Mouse (Mus musculus): ENCODE data around the gene Csrnp3.

Csrnp3 gene

GRCm38 (mm10) chr2:65953726-65954340 is 108.3 kb downstream of the Csrnp3 start:
- no peak for DNase-seq (ENCODE audit: low spot score)

- DNase-seq (ENCODE audit: low spot score): no peak
Measured at GRCm38 (mm10) chr2:65955804-65956203, 110.2 kb downstream of the Csrnp3 start.

- no peak for DNase-seq (ENCODE audit: low spot score)
Measured at GRCm38 (mm10) chr2:65956727-65957126, 111.2 kb downstream of the Csrnp3 start.

DNA sequence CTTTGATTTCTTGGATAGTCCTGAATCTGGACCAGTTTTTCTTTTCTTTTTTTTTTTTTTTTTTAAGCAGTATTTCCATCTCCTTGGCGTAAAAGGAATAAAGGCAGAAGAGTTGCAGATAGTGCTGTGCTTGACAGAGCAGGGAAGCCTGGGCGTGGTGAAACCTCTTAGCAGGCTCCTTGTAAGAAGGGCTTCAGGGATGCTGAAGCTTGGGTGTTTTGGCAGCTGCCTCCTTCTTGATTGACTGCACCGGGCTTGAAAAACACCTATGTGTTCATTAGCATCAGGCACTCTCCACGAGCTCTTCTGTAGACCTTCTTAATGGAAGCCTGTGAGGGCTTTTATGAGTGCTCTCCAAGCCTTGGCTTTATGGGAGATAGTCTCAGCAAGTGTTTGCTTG is 117.9 kb downstream of the Csrnp3 start:
- no peak for DNase-seq (ENCODE audit: low spot score)

DNA sequence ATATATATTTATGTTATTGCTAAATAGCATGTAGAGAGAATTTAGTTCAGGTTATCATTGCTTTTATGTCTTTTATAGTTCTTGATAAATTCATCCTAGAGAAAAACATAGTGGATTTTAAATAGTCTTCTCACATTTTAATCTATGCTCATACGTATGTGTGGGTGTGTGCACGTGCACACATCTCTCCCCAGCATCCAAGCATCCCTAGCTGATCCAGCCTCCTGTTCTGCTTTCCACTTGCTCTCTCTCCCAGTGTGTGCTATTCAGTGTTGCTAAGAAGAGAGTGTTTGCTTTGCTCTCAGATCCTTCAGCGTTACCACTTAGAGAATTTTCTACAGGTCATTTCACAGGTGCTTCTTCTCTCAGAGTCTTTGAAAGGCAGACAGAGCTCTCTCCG is 123.2 kb downstream of the Csrnp3 start:
- no peak for DNase-seq (ENCODE audit: low spot score)

DNA sequence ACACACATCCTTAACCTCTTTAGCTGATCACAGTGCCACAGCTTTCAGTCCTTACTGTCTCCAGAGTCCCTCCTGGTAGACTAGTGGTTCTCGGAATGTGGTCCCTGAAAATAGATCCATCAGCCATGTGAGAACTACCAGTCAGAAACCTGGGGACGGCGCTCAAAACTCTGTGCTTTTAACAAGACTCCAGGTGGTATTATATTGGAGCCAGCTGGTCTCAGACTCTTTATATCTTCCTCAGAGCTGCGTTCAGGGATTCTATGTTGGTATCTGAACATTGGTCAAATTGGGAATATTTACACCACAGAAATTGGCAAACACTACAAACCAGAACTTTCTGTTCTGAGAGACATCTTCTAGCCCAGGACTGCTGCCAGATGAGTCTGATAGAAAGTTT is 128.3 kb downstream of the Csrnp3 start:
- DNase-seq (ENCODE audit: low spot score): no peak

DNA sequence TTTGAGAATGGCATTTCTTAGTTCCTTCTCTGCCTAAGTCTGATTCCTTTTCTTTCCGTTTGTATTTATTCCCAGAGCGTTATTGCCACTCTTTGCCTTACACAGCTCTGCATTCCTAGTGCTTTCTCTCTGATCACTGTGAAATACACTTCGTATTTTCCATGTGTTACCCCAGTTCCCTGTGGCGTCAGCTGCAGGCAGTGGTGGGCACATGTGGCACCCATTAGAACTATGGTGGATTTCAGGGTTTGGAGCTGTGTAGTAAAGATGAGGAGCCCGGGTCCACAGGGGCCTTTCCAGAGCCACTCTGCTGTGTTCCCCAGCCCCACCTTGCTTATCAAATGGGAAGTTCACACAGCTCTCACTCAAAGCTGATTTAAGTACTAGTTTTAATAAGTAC is 129.8 kb downstream of the Csrnp3 start:
- DNase-seq (ENCODE audit: low spot score): no peak

- DNase-seq (ENCODE audit: low spot score): no peak
Measured at GRCm38 (mm10) chr2:65979338-65980053, 133.9 kb downstream of the Csrnp3 start.

DNA sequence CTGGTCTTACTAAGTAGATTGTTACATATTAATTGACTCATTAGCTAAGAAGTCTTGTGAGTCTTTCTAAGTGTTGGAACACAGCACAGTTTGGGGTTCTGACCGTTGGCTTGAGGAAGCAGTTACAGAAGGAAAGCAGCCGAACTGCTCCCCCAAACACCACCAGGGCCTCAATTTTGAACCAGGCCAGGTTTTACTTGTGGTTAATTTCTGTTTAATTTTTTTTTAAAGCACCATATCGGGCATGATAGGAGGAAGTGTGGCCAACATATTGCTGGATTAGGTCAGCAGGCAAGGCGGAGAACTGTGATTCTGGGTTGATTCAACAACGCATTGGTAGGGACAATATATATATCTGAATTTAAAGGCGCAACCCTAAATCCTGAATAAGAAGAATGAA is 135.9 kb downstream of the Csrnp3 start:
- no peak for DNase-seq (ENCODE audit: low spot score)

GRCm38 (mm10) chr2:65981965-65982364 is 136.4 kb downstream of the Csrnp3 start:
- DNase-seq (ENCODE audit: low spot score): peak; percentile 58

DNA sequence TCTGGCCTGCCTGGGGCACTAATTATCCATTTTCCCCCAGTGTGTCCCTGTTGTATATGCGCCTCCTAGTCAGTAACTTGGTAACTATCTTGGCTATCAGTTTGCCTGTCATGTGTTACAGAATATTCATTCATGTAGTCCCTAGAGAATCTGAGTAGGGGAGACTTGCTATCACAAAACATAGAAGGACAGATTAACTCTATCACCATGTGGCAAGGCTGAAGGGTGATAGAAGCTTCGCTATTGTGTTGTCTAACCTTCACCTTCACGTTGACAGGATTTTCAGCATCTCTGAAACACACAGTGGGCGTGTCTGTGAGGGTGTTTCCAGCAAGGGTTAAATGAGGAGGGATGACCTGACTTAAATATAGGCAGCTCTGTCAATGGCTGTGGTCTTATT is 140.1 kb downstream of the Csrnp3 start:
- no peak for DNase-seq (ENCODE audit: low spot score)

GRCm38 (mm10) chr2:65987069-65987468 is 141.5 kb downstream of the Csrnp3 start:
- no peak for DNase-seq (ENCODE audit: low spot score)

DNA sequence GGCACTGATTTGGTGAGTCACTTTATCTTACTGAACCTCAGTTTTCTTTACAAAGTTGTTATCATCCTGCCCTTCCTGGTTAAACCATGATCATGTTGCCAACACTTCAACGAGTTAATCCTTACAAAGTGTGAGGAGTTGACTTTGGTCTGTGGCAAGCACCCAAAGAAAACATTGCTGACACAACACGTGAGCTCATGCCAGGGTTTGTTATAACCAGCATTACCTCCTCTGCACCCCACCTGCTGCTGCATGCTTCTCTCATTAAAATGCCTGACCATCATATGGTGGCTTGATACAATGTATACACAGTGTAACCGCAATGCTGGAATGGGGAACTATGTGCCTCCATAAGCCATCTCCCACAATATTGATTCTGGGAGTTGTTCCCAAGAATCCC is 142.0 kb downstream of the Csrnp3 start:
- DNase-seq (ENCODE audit: low spot score): peak; percentile 28

- no peak for DNase-seq (ENCODE audit: low spot score)
Measured at GRCm38 (mm10) chr2:65988788-65989187, 143.2 kb downstream of the Csrnp3 start.

DNA sequence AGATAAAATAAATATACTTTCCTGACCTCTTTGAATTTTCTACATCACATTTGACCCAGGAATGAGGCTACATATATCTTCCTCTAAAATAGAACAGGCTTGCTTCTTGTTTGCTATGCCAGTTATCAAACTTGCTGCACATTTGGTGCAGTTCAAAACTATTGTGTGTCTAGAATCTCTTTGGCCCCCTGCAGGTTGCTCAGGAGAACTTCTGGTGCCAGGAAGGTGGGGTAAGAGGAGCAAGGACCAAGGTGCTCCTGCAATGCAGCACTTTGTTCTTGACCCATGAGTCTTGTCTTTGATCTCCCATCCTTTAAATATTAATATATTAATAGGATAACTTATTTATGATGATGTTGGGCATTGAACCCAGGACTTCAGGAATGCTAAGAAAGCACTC is 144.5 kb downstream of the Csrnp3 start:
- no peak for DNase-seq (ENCODE audit: low spot score)

- DNase-seq (ENCODE audit: low spot score): no peak
Measured at GRCm38 (mm10) chr2:65990754-65991153, 145.2 kb downstream of the Csrnp3 start.

DNA sequence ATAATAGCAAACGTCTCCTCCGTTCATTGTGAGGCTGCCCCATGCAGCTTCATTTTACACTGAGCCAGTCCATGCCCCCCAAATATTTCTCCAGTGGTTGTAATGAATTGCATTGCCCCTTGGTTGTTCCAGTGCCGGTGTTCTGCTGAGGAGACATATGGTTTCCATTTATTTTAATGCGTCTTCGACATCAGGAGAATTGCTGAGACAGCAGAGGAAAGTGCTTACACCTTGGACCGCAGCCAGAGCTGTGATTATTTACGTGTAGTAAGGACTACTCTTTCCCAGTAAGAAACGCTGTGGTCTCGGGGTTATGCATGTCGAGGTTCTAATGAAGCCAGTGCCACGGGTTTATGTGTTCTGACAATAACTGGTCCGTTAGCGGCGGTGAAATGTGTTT is 147.8 kb downstream of the Csrnp3 start:
- no peak for DNase-seq (ENCODE audit: low spot score)

- no peak for DNase-seq (ENCODE audit: low spot score)
Measured at GRCm38 (mm10) chr2:65994886-65995468, 149.4 kb downstream of the Csrnp3 start.

- DNase-seq (ENCODE audit: low spot score): no peak
Measured at GRCm38 (mm10) chr2:65998747-65999146, 153.2 kb downstream of the Csrnp3 start.

DNA sequence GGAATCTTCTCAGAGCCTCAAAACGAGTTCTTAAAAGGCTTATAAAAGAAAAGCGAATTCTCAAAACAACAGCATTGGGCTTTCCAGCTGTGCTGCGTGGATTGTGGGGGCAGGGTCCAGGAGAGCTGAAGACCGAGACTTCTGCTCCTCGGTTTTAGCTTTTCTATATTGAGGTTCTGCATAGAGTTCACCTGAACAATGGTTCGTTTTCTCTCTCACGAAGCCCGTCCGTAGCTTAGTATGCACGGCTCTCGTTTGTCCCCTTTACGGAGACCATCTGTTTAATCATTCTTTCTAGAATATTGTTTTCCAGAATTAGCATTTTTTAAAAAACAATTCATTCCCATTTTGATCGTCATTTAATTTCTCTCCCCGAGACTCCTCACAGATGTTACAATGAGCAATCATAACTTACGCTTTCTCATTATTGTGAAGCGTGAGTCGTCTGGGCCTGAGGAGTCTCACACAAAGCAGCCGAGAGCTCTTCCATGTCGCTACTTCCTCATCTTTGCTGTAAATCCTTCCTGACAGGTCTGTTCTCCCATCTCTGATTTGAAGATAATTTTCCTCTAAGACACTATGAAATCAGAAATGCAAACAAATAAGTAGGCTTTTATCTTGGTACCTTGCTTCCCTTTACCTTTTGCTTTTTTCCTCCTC is 163.6 kb downstream of the Csrnp3 start:
- no peak for DNase-seq (ENCODE audit: low spot score)

DNA sequence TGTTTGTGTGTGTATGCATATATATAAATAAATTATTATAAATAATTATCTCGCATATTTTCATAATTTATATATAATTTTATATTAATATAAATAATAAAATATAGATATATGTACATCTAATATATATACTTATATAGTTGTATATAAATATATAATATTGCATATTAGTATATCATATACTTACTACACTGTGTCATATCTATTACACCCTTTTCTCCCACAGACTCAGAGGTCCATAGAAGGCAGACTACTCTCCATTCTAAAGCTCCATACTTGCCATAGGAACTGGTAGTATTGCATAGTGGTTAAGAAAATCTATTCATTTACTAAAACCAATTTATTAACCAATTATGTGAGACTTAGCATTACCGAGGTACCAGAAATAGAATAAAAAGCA is 164.1 kb downstream of the Csrnp3 start:
- no peak for DNase-seq (ENCODE audit: low spot score)

- no peak for DNase-seq (ENCODE audit: low spot score)
Measured at GRCm38 (mm10) chr2:66018711-66019110, 173.1 kb downstream of the Csrnp3 start.

DNA sequence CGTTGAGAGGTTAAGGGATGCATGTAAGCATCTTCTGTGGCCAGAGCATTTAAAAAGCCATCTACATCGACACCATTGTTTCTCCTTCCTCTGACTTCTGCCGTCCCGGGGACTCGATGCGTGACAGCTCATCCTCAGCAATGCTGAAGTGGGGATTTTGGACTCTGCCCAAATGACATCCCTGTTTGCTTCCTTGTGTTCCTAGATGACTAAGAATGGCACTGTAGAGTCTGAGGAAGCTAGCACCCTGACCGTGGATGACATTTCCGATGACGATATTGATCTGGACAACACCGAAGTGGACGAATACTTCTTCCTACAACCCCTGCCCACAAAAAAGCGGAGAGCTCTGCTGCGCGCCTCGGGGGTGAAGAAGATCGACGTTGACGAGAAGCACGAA is 173.7 kb downstream of the Csrnp3 start:
- no peak for DNase-seq (ENCODE audit: low spot score)
